Mouse (Mus musculus): Measurements from ENCODE around the gene Kcnj1.

GRCm38 (mm10) chr9:32408730-32409059 is 36.4 kb downstream of the Kcnj1 start:
- TF ChIP-seq CTCF (IDR thresholded peaks at IDR 0.05; ENCODE audit: borderline replicate concordance, control insufficient read depth, extremely low read depth, insufficient read depth, low read length, poor library complexity) (no peak), POLR2A (IDR thresholded peaks at IDR 0.05; ENCODE audit: control insufficient read depth, extremely low read depth, insufficient read depth, low read length, poor library complexity) (no peak)

Measured in thymus, adult 2 months (tissue).